Mouse (Mus musculus) MEL (cell line): ENCODE data around the gene Slc29a1.

ENCODE experiments used
- BHLHE40 ChIP-seq: IDR thresholded peaks from 2 replicates; pipeline ENCODE4 v1.6.1; 2012; ENCODE audit warnings: low read depth, mild to moderate bottlenecking, inconsistent platforms, low read length, improper control_type of control experiment, borderline replicate concordance
- CHD2 ChIP-seq: IDR thresholded peaks from 2 replicates; pipeline ENCODE4 v1.6.1; 2011; ENCODE audit warnings: low read length, improper control_type of control experiment
- CTCF ChIP-seq, 3 experiments: IDR thresholded peaks in 2 of 3; conservative IDR thresholded peaks in 1 of 3; 2 replicates each; pipeline ENCODE4 v1.5.1; 2011 to 2012; ENCODE audit warnings: low read length in 3 of 3, low read depth in 2 of 3, mild to moderate bottlenecking in 2 of 3, improper control_type of control experiment in 1 of 3, inconsistent platforms in 1 of 3, mixed read lengths in 1 of 3, moderate library complexity in 1 of 3; ENCODE audit not compliant: control insufficient read depth in 1 of 3, insufficient read depth in 1 of 3, poor library complexity in 1 of 3, severe bottlenecking in 1 of 3
- E2F4 ChIP-seq: IDR thresholded peaks from 2 replicates; pipeline ENCODE4 v1.6.1; 2011; ENCODE audit warnings: low read depth, low read length, improper control_type of control experiment, borderline replicate concordance
- ELF1 ChIP-seq: IDR thresholded peaks from 2 replicates; pipeline ENCODE4 v1.6.1; 2014; ENCODE audit warnings: low read depth, mild to moderate bottlenecking, inconsistent platforms, low read length, improper control_type of control experiment, moderate library complexity
- MAFK ChIP-seq: IDR thresholded peaks from 2 replicates; pipeline ENCODE4 v1.6.1; 2011; ENCODE audit warnings: low read depth, mild to moderate bottlenecking, low read length, improper control_type of control experiment, borderline replicate concordance
- MAX ChIP-seq: IDR thresholded peaks from 2 replicates; pipeline ENCODE4 v1.6.1; 2011; ENCODE audit warnings: low read length, improper control_type of control experiment
- MXI1 ChIP-seq: IDR thresholded peaks from 2 replicates; pipeline ENCODE4 v1.6.1; 2011; ENCODE audit warnings: mild to moderate bottlenecking, low read depth, low read length, improper control_type of control experiment
- POLR2A ChIP-seq, 2 experiments: IDR thresholded peaks; 2 replicates each; pipeline ENCODE4 v1.6.1; 2011 to 2012; ENCODE audit warnings: low read length in 2 of 2, mild to moderate bottlenecking in 2 of 2, control low read depth in 1 of 2, improper control_type of control experiment in 1 of 2, low read depth in 1 of 2, moderate library complexity in 1 of 2; ENCODE audit not compliant: control insufficient read depth in 1 of 2, insufficient read depth in 1 of 2, poor library complexity in 1 of 2
- RCOR1 ChIP-seq: IDR thresholded peaks from 2 replicates; pipeline ENCODE4 v1.6.1; 2012; ENCODE audit warnings: low read depth, mild to moderate bottlenecking, inconsistent platforms, low read length, improper control_type of control experiment
- TCF12 ChIP-seq: IDR thresholded peaks from 2 replicates; pipeline ENCODE4 v1.6.1; 2014; ENCODE audit warnings: low read depth, mild to moderate bottlenecking, inconsistent platforms, low read length, improper control_type of control experiment, moderate library complexity
- UBTF ChIP-seq: IDR thresholded peaks from 2 replicates; pipeline ENCODE4 v1.6.1; 2012; ENCODE audit warnings: low read depth, mild to moderate bottlenecking, inconsistent platforms, low read length, improper control_type of control experiment, moderate library complexity, borderline replicate concordance; ENCODE audit not compliant: insufficient read depth
- USF1 ChIP-seq: IDR thresholded peaks from 2 replicates; pipeline ENCODE4 v1.6.1; 2014; ENCODE audit warnings: low read depth, mild to moderate bottlenecking, inconsistent platforms, low read length, improper control_type of control experiment, moderate library complexity
- ZMIZ1 ChIP-seq: IDR thresholded peaks from 2 replicates; pipeline ENCODE4 v1.6.1; 2012; ENCODE audit warnings: low read depth, mild to moderate bottlenecking, inconsistent platforms, low read length, improper control_type of control experiment, moderate library complexity

DNA sequence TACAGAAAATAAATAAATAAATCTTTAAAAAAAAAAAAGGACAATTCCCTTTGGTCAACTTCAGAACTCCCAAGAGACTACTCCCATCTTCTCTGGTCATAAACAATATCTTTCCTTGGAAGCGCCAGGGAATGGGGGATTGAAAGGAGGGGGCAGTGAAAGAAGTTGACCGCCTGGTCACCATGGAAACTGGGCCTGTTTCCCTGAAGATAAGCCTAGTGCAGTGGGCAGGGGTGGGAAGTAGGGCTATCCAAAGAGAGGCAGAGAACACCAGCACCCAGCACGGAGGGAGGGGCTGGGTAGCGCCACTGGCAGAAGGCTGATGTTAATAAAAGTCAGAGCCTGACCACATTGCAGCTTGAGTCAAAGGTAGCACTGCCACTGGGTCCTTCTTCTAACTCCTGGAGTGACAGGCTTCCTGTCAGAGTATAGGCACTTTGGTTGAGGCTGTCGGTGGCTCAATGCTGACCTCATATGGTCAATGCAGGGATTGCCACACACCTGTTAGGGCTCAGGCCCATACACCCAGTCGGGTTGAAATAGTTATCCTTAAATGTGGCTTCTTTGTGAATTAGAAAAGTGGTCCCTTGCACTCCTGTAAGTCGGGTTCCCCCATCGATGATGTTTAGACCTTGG lies 47.5 kb downstream of the Slc29a1 start:
- TF ChIP-seq CTCF (IDR thresholded peaks at IDR 0.05 in 2 of 3, conservative IDR thresholded peaks at IDR 0.05 in 1 of 3; ENCODE audit: control insufficient read depth in 1 of 3, insufficient read depth in 1 of 3, low read depth in 2 of 3, low read length in 3 of 3, poor library complexity in 1 of 3, severe bottlenecking in 1 of 3) (peak; percentile 80 to 97 (median 91)), CHD2 (no peak), MAFK (no peak), E2F4 (no peak), RCOR1 (no peak), BHLHE40 (no peak), UBTF (no peak), TCF12 (no peak), ELF1 (no peak), POLR2A (IDR thresholded peaks at IDR 0.05; ENCODE audit: control insufficient read depth in 1 of 2, insufficient read depth in 1 of 2, low read depth in 1 of 2, low read length in 2 of 2, poor library complexity in 1 of 2) (no peak), MXI1 (peak; percentile 36; the same call in 1 of the 2 replicates), ZMIZ1 (no peak), USF1 (no peak), MAX (no peak)
